Mouse (Mus musculus) cerebellum, adult 2 months (tissue): Measurements from ENCODE around the gene Mypop.

Experiments used
- CTCF ChIP-seq: fragments of 200-500 bp; IDR thresholded peaks from 2 replicates; pipeline ENCODE4 v1.5.1; 2011; ENCODE audit warnings: low read depth, mild to moderate bottlenecking, control low read depth, low read length, moderate library complexity, borderline replicate concordance; ENCODE audit not compliant: insufficient read depth
- POLR2A ChIP-seq: fragments of 200-500 bp; IDR thresholded peaks from 2 replicates; pipeline ENCODE4 v1.6.1; 2011; ENCODE audit warnings: low read length, control low read depth, borderline replicate concordance; ENCODE audit not compliant: insufficient read depth

DNA sequence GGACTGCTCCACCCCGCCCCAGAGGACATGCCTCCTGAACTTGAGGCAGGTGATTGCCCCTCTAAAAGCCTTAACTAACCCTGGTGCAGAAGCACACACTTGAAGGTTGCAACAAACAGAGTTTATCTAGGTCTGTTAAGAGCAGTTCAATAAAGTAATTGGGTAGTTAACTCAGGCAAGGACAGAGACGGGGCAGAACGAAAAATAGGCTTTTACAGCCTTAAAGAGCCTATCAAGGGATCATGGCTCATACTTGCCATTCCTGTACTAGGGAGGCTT is 10.7 kb downstream of the Mypop start:
- TF ChIP-seq POLR2A = no peak
- TF ChIP-seq CTCF = no peak
